Mouse (Mus musculus) ES-E14 (cell line): ENCODE data around the gene Zfp143. TPM values are rescaled to one million over a fixed set of nuclear protein-coding genes. Genes with fewer than 3 reads are reported as not detected.

ENCODE experiments used
- DNase-seq: peaks from one replicate; pipeline ENCODE4 v3.0.0-alpha.2; 2013; ENCODE audit warnings: low read depth, low spot score
- H3K27ac ChIP-seq: 2 replicates; pipeline ENCODE4 v1.5.1; 2012; ENCODE audit warnings: low read depth, mild to moderate bottlenecking, low read length, moderate library complexity, mixed read lengths; ENCODE audit not compliant: poor library complexity, insufficient read depth, severe bottlenecking
- H3K36me3 ChIP-seq: 2 replicates; pipeline ENCODE4 v1.6.1; 2012; ENCODE audit warnings: mild to moderate bottlenecking, low read length, moderate library complexity, mixed read lengths; ENCODE audit not compliant: control insufficient read depth, poor library complexity, insufficient read depth, severe bottlenecking
- H3K4me1 ChIP-seq, 2 experiments: fragments of 150-350 bp in 1 of 2; sonication (generic) in 1 of 2; 2 replicates each; pipeline ENCODE4 v1.6.1; 2012; ENCODE audit warnings: low read length in 2 of 2, mild to moderate bottlenecking in 1 of 2, mixed read lengths in 1 of 2; ENCODE audit not compliant: control insufficient read depth in 2 of 2, insufficient read depth in 2 of 2, poor library complexity in 1 of 2
- H3K4me3 ChIP-seq, 2 experiments: fragments of 150-350 bp in 1 of 2; sonication (generic) in 1 of 2; 2 replicates each; pipeline ENCODE4 v1.5.1; 2012; ENCODE audit warnings: low read length in 2 of 2, low read depth in 1 of 2, mild to moderate bottlenecking in 1 of 2, mixed read lengths in 1 of 2; ENCODE audit not compliant: insufficient read depth in 1 of 2, poor library complexity in 1 of 2, severe bottlenecking in 1 of 2
- H3K9ac ChIP-seq: 2 replicates; pipeline ENCODE4 v1.6.1; 2012; ENCODE audit warnings: low read depth, mild to moderate bottlenecking, low read length, mixed read lengths; ENCODE audit not compliant: poor library complexity, insufficient read depth, severe bottlenecking
- H3K9me3 ChIP-seq: fragments of 150-350 bp; sonication (generic); 2 replicates; pipeline ENCODE4 v1.6.1; 2012; ENCODE audit warnings: low read depth, mild to moderate bottlenecking, low read length; ENCODE audit not compliant: control insufficient read depth, insufficient read depth
- CHD2 ChIP-seq: IDR thresholded peaks from 2 replicates; pipeline ENCODE4 v1.6.1; 2014; ENCODE audit warnings: mild to moderate bottlenecking, low read depth, low read length, inconsistent platforms
- HCFC1 ChIP-seq: IDR thresholded peaks from 2 replicates; pipeline ENCODE4 v1.6.1; 2012; ENCODE audit warnings: low read length, inconsistent platforms, borderline replicate concordance; ENCODE audit not compliant: insufficient read depth
- MAFK ChIP-seq: IDR thresholded peaks from 2 replicates; pipeline ENCODE4 v1.6.1; 2014; ENCODE audit warnings: mild to moderate bottlenecking, low read depth, low read length, inconsistent platforms; ENCODE audit not compliant: insufficient read depth
- ZC3H11A ChIP-seq: IDR thresholded peaks from 2 replicates; pipeline ENCODE4 v1.6.1; 2012; ENCODE audit warnings: low read depth, mild to moderate bottlenecking, inconsistent platforms, low read length, borderline replicate concordance
- ZNF384 ChIP-seq: IDR thresholded peaks from 2 replicates; pipeline ENCODE4 v1.6.1; 2012; ENCODE audit warnings: low read depth, low read length, inconsistent platforms
- in situ Hi-C, 2 experiments: fragments of 600-800 bp; cut with MboI; formaldehyde crosslinking; loops; one replicate each; pipeline ENCODE4 v1.15.1; 2025; ENCODE audit warnings: low sequenced_read_pairs in 2 of 2, inconsistent platforms in 1 of 2; ENCODE audit not compliant: unreplicated experiment in 2 of 2
- total RNA-seq: library from RNA; depleted of rRNA; stranded (reverse); fragments of 300-350 nt; gene quantifications from 2 replicates; pipeline ENCODE4 v1.2.3, GENCODE M21; 2012

Zfp143 gene
- total RNA-seq, 1 experiment, result 23.1 TPM

GRCm38 (mm10) chr7:110083386-110084165 is 22.6 kb downstream of the Zfp143 start:
- peaks cover 30% of the 10 kb centered on the region for H3K36me3 ChIP-seq

GRCm38 (mm10) chr7:110085217-110085616 is 24.2 kb downstream of the Zfp143 start:
- 0 out of 2 replicates have a peak, but pooled peaks have one; percentile 52 for TF ChIP-seq MAFK
- TF ChIP-seq ZC3H11A, result no peak
- no peak for DNase-seq
- in situ Hi-C loops, result loop anchor here in 1 of 2 experiments (5.0 kb wide), 1 partner anchor 43 kb away; no protein-coding TSS in a partner anchor
- Histone ChIP-seq H3K4me1 (peaks cover 0 to 2% of the 10 kb centered on the region in 2 experiments; a peak in 1 of 4 replicates), H3K36me3 (peaks cover 26% of the 10 kb centered on the region), H3K9ac (no peak overlapping the region), H3K9me3 (no peaks in the 10 kb centered on the region), H3K4me3 (no peak overlapping the region), H3K27ac (no peak overlapping the region)

More at GRCm38 (mm10) chr7:110083386-110084165, 22.6 kb downstream of the Zfp143 start:
- Histone ChIP-seq H3K27ac (0 out of 2 replicates have a peak overlapping the region, but pooled peaks have one; percentile 20), H3K4me1 (peaks cover 0 to 2% of the 10 kb centered on the region in 2 experiments; a peak in 1 of 4 replicates), H3K9ac (peak overlapping the region; percentile 33; the same call in 1 of the 2 replicates), H3K4me3 (no peak overlapping the region), H3K9me3 (no peaks in the 10 kb centered on the region)
- DNase-seq, result peak; percentile 77
- TF ChIP-seq ZC3H11A, result no peak
- no peak for TF ChIP-seq CHD2
- no peak for TF ChIP-seq HCFC1
- TF ChIP-seq ZNF384, result peak; percentile 91
- TF ChIP-seq MAFK, result no peak
- in situ Hi-C loops, result no loop called here

- peaks cover 35% of the 10 kb centered on the region for H3K36me3 ChIP-seq
- in situ Hi-C loops, result loop anchor here in 1 of 2 experiments (5.0 kb wide), 1 partner anchor 46 kb away; no protein-coding TSS in a partner anchor
Measured at GRCm38 (mm10) chr7:110087914-110088313, 26.9 kb downstream of the Zfp143 start.

GRCm38 (mm10) chr7:110091670-110092069 is 30.7 kb downstream of the Zfp143 start:
- in situ Hi-C loops, result no loop called here
- Histone ChIP-seq H3K9me3 (no peaks in the 10 kb centered on the region), H3K27ac (no peak overlapping the region), H3K4me1 (no peaks in the 10 kb centered on the region), H3K36me3 (peaks cover 29% of the 10 kb centered on the region), H3K9ac (no peak overlapping the region), H3K4me3 (no peak overlapping the region)
- DNase-seq, result no peak
- no peak for TF ChIP-seq ZC3H11A
- no peak for TF ChIP-seq ZNF384
- no peak for TF ChIP-seq CHD2
- no peak for TF ChIP-seq HCFC1
- no peak for TF ChIP-seq MAFK

More at GRCm38 (mm10) chr7:110087914-110088313, 26.9 kb downstream of the Zfp143 start:
- no peak for DNase-seq
- no peak overlapping the region for H3K27ac ChIP-seq
- no peak overlapping the region for H3K9ac ChIP-seq
- TF ChIP-seq CHD2 (no peak), ZNF384 (no peak), MAFK (no peak), ZC3H11A (no peak), HCFC1 (no peak)
- H3K4me3 ChIP-seq, result no peak overlapping the region
- H3K4me1 ChIP-seq, result peaks cover 0 to 2% of the 10 kb centered on the region in 2 experiments; a peak in 1 of 4 replicates
- H3K9me3 ChIP-seq, result no peaks in the 10 kb centered on the region
